Mouse (Mus musculus): ENCODE data around the gene Prmt3. TPM values are rescaled to one million over a fixed set of nuclear protein-coding genes. Genes with fewer than 3 reads are reported as not detected.
A peak's percentile ranks its signal among the peaks of the same experiment; 100 is the strongest.

Gene Prmt3
- total RNA-seq, 2 experiments from 2014 or later = 11.1 to 13.2 TPM

- H3K27ac ChIP-seq = no peak overlapping the region
- no peak for TF ChIP-seq CTCF (IDR thresholded peaks at IDR 0.05)
- H3K4me3 ChIP-seq = no peak overlapping the region
- intact Hi-C loops (cut with DNase I) = no loop called here
- DNase-seq = no peak
Observed at GRCm38 (mm10) chr7:49807093-49807682, 29.0 kb downstream of the Prmt3 start.

- no peak overlapping the region for H3K27ac ChIP-seq
- no peak for TF ChIP-seq CTCF (IDR thresholded peaks at IDR 0.05)
- DNase-seq = no peak
- intact Hi-C loops (cut with DNase I) = no loop called here
- no peak overlapping the region for H3K4me3 ChIP-seq
Observed at GRCm38 (mm10) chr7:49807846-49808622, 29.9 kb downstream of the Prmt3 start.

GRCm38 (mm10) chr7:49809100-49809499 is 31.0 kb downstream of the Prmt3 start:
- intact Hi-C loops (cut with DNase I) = no loop called here
- DNase-seq = no peak
- Histone ChIP-seq H3K4me3 (no peak overlapping the region), H3K27ac (no peak overlapping the region)
- no peak for TF ChIP-seq CTCF (IDR thresholded peaks at IDR 0.05)

- H3K27ac ChIP-seq = no peak overlapping the region
- intact Hi-C loops (cut with DNase I) = no loop called here
- H3K4me3 ChIP-seq = no peak overlapping the region
- TF ChIP-seq CTCF (IDR thresholded peaks at IDR 0.05) = no peak
- no peak for DNase-seq
Observed at GRCm38 (mm10) chr7:49809562-49809961, 31.4 kb downstream of the Prmt3 start.

- no peak for DNase-seq
- no peak overlapping the region for H3K27ac ChIP-seq
- H3K4me3 ChIP-seq = no peak overlapping the region
- TF ChIP-seq CTCF (IDR thresholded peaks at IDR 0.05) = peak; percentile 43
- intact Hi-C loops (cut with DNase I) = no loop called here
Observed at GRCm38 (mm10) chr7:49811346-49811745, 33.2 kb downstream of the Prmt3 start.

- no peak for DNase-seq
- intact Hi-C loops (cut with DNase I) = no loop called here
- TF ChIP-seq CTCF (IDR thresholded peaks at IDR 0.05) = no peak
- no peak overlapping the region for H3K4me3 ChIP-seq
- H3K27ac ChIP-seq = no peak overlapping the region
Observed at GRCm38 (mm10) chr7:49819393-49819792, 41.2 kb downstream of the Prmt3 start.

- TF ChIP-seq CTCF (IDR thresholded peaks at IDR 0.05) = no peak
- H3K27ac ChIP-seq = no peak overlapping the region
- no peak overlapping the region for H3K4me3 ChIP-seq
- intact Hi-C loops (cut with DNase I) = no loop called here
- no peak for DNase-seq
Observed at GRCm38 (mm10) chr7:49821370-49821769, 43.2 kb downstream of the Prmt3 start.

- H3K4me3 ChIP-seq = no peak overlapping the region
- H3K27ac ChIP-seq = peak overlapping the region; percentile 56
- intact Hi-C loops (cut with DNase I) = no loop called here
- no peak for TF ChIP-seq CTCF (IDR thresholded peaks at IDR 0.05)
- no peak for DNase-seq
Observed at GRCm38 (mm10) chr7:49822028-49822427, 43.9 kb downstream of the Prmt3 start.

GRCm38 (mm10) chr7:49823595-49823994 is 45.4 kb downstream of the Prmt3 start:
- Histone ChIP-seq H3K27ac (no peak overlapping the region), H3K4me3 (no peak overlapping the region)
- no peak for TF ChIP-seq CTCF (IDR thresholded peaks at IDR 0.05)
- intact Hi-C loops (cut with DNase I) = no loop called here
- no peak for DNase-seq

- no peak overlapping the region for H3K27ac ChIP-seq
- no peak for TF ChIP-seq CTCF (IDR thresholded peaks at IDR 0.05)
- no peak overlapping the region for H3K4me3 ChIP-seq
- intact Hi-C loops (cut with DNase I) = no loop called here
- no peak for DNase-seq
Observed at GRCm38 (mm10) chr7:49824043-49824442, 45.9 kb downstream of the Prmt3 start.

- intact Hi-C loops (cut with DNase I) = no loop called here
- Histone ChIP-seq H3K4me3 (no peak overlapping the region), H3K27ac (no peak overlapping the region)
- TF ChIP-seq CTCF (IDR thresholded peaks at IDR 0.05) = no peak
- DNase-seq = no peak
Observed at GRCm38 (mm10) chr7:49824581-49824980, 46.4 kb downstream of the Prmt3 start.

GRCm38 (mm10) chr7:49825492-49825891 is 47.3 kb downstream of the Prmt3 start:
- Histone ChIP-seq H3K27ac (no peak overlapping the region), H3K4me3 (no peak overlapping the region)
- no peak for DNase-seq
- intact Hi-C loops (cut with DNase I) = no loop called here
- TF ChIP-seq CTCF (IDR thresholded peaks at IDR 0.05) = no peak

GRCm38 (mm10) chr7:49827920-49828319 is 49.8 kb downstream of the Prmt3 start:
- intact Hi-C loops (cut with DNase I) = no loop called here

More at GRCm38 (mm10) chr7:49827920-49828319, 49.8 kb downstream of the Prmt3 start:
- H3K27ac ChIP-seq = no peak overlapping the region
- TF ChIP-seq CTCF (IDR thresholded peaks at IDR 0.05) = no peak
- DNase-seq = no peak
- H3K4me3 ChIP-seq = no peak overlapping the region
